Mouse (Mus musculus) embryonic facial prominence, embryonic 13.5 days (tissue): ENCODE data around the gene Fbxl12. TPM values are rescaled to one million over a fixed set of nuclear protein-coding genes. Genes with fewer than 3 reads are reported as not detected.
A peak's percentile ranks its signal among the peaks of the same experiment; 100 is the strongest.
"Not testable (repeated sequence)": the region's sequence is repeated elsewhere in the genome, so short reads cannot be mapped to it uniquely, and the experiment has no call there.

Experiments used
- ATAC-seq: fragments of 200-750 bp; cut with Nextera tagmentation; 2 replicates; pipeline ENCODE4 v1.8.0; 2017; ENCODE audit warnings: low read depth; ENCODE audit not compliant: insufficient number of reproducible peaks, insufficient read depth, low FRiP score, low TSS enrichment
- H3K27ac ChIP-seq: fragments of 300-500 bp; sonication (generic); 2 replicates; pipeline ENCODE4 v1.5.1; 2015; ENCODE audit warnings: moderate library complexity, mild to moderate bottlenecking, inconsistent platforms
- H3K27me3 ChIP-seq: fragments of 300-500 bp; sonication (generic); 2 replicates; pipeline ENCODE4 v1.6.1; 2015; ENCODE audit warnings: mild to moderate bottlenecking, inconsistent platforms
- H3K36me3 ChIP-seq: fragments of 300-500 bp; sonication (generic); 2 replicates; pipeline ENCODE4 v1.6.1; 2015; ENCODE audit warnings: mild to moderate bottlenecking, inconsistent platforms
- H3K4me1 ChIP-seq: fragments of 300-500 bp; sonication (generic); 2 replicates; pipeline ENCODE4 v1.6.1; 2015; ENCODE audit warnings: inconsistent platforms
- H3K4me2 ChIP-seq: fragments of 300-500 bp; sonication (generic); 2 replicates; pipeline ENCODE4 v1.6.1; 2015; ENCODE audit warnings: moderate library complexity, mild to moderate bottlenecking, inconsistent platforms
- H3K4me3 ChIP-seq: fragments of 300-500 bp; sonication (generic); 2 replicates; pipeline ENCODE4 v1.5.1; 2015; ENCODE audit warnings: mild to moderate bottlenecking, inconsistent platforms
- H3K9ac ChIP-seq: fragments of 300-500 bp; sonication (generic); 2 replicates; pipeline ENCODE4 v1.6.1; 2015; ENCODE audit warnings: mild to moderate bottlenecking, inconsistent platforms
- H3K9me3 ChIP-seq: fragments of 300-500 bp; sonication (generic); 2 replicates; pipeline ENCODE4 v1.6.1; 2016; ENCODE audit warnings: inconsistent platforms
- WGBS: fragments of 180-500 bp; shearing (Covaris S2); methylation state at CpG from one replicate; pipeline ENCODE4 v1.1.7; 2015; ENCODE audit warnings: mixed read lengths; 5-methylcytosine and 5-hydroxymethylcytosine counted together
- polyA plus RNA-seq: library from polyadenylated mRNA; unstranded; fragments of >200 nt; fragmentation: Nextera tagmentation; extraction: Ambion mirVana; gene quantifications from 2 replicates; pipeline ENCODE4 v1.2.1, GENCODE M21; 2015

The Fbxl12 gene
- polyA plus RNA-seq, 1 experiment from 2014 or later: 17.7 TPM

DNA sequence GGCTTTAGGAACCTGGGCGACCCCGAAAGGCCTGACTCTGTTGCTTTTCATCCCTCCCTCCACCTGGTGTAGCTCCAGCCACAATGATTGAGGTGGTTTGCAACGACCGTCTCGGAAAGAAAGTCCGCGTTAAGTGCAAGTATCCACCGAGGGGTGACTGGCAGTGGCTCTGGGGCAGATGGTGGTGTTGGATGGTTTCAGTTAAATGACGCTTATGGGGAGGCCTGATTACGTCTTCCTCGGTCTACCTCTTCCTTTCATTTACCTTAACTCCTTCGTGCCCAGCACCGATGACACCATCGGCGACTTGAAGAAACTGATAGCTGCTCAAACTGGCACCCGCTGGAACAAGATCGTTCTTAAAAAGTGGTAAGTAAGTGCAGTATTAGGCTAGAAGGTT is 554 bp upstream of the Fbxl12 start:
- Histone ChIP-seq H3K9me3 (no peaks in the 10 kb centered on the region), H3K4me3 (peak overlapping the region; percentile 70), H3K4me2 (peak overlapping the region; percentile 96), H3K9ac (peak overlapping the region; percentile 91), H3K36me3 (peaks cover 33% of the 10 kb centered on the region), H3K4me1 (peaks cover 28% of the 10 kb centered on the region), H3K27ac (peak overlapping the region; percentile 85), H3K27me3 (no peaks in the 10 kb centered on the region)
- no peak for ATAC-seq
- 4% methylated on average over 17 of the region's 17 CpGs for WGBS

DNA sequence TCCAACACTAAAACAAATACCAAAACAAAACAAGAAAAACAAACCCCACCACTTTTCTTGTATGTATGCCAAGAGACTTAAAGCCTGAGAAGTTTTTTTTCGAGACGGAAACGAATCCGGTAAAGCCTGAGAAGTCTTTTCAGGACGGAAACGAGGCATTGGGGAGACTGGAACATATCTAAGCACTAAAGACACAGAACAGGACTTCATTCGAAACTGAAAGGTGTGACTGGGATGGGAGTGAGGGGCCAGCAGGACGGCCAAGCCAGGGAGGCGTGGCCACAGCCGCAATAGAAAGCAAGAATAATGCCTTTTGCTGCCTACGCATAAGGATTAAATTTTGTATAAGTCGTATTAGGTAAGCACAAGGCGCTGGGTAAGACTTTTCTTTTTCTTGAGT is 786 bp downstream of the Fbxl12 start:
- peaks cover 28% of the 10 kb centered on the region for H3K4me1 ChIP-seq
- H3K4me3 ChIP-seq: peak overlapping the region; percentile 70
- H3K36me3 ChIP-seq: peaks cover 36% of the 10 kb centered on the region
- H3K27ac ChIP-seq: peak overlapping the region; percentile 95
- peak overlapping the region; percentile 91 for H3K9ac ChIP-seq
- WGBS: 8% methylated on average over 13 of the region's 13 CpGs
- peak overlapping the region; percentile 96 for H3K4me2 ChIP-seq
- H3K27me3 ChIP-seq: no peaks in the 10 kb centered on the region
- ATAC-seq: no peak
- H3K9me3 ChIP-seq: no peaks in the 10 kb centered on the region

DNA sequence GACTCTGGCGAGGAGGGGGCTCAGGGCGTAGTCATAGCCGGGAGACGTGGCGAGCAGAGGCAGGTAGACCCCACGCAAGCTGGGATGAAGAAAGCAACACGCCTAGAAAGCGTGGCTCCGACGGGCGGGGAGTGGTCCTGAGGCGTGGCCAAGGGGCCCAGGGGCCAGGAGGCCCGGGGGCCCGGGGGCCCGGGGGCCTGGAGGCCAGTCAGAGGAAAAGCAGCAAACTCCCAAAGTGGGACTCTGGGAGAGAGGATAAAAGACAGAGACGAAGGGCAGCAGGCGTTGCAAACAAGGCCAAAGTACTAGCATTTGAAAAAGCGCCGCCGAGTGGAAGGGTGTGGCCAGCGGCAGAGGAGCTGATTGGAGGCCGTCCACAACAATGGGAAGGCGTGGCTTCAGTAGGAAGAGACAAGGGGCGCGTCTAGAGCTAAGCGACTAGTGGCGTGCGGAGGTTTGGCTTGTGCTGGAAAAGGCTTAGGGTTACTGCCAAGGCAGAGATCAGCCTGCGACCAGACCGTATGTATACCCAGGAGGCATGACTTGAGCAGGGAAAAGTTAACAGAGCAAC is 1.6 kb downstream of the Fbxl12 start:
- under 1% methylated on average over 30 of the region's 30 CpGs for WGBS

DNA sequence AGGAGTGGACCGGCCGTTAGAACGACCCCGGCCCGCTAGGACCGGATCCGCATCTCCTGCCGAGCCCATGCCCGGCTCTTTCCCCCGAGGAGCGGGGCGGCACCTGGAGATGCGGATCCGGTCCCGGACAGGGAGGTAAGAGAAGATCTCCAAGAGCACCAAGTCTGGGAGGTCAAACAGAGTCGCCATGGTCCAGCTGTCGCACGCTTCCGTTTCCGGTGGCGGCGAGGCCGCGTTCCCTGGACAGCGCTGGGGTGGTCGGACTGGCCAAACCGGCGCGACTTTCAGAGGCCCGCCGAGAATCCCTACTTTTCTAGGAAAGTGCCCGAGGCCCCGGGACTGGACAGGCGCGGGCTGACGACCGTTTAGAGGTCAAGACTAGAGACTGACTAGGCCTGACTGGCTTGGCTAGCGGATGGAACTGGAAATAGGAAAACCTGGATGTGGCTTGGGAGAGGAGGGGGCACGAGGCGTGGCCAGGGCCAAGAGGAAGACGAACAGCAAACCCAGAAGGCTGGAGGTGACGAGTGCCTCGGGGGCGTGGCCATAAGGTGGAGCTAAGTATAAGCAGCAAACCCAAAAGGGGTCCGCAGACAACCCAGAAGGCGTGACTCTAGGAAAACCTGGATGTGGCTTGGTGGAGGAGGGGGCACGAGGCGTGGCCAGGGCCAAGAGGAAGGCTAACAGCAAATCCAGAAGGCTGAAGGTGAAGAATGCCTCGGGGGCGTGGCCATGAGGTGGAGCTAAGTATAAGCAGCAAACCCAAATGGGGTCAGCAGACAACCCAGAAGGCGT is 2.3 kb downstream of the Fbxl12 start, which contains the start of gene Ubl5:
TSS of gene Ubl5 (plus strand) at position 778 of the 795 bp plus-strand sequence.
- peak; percentile 94 for ATAC-seq
- Histone ChIP-seq H3K9ac (peak within 1 kb of the TSS; percentile 91), H3K4me1 (peaks cover 28% of the 10 kb centered on the region), H3K27me3 (no peaks in the 10 kb centered on the region), H3K36me3 (peaks cover 35% of the 10 kb centered on the region), H3K27ac (peak within 1 kb of the TSS; percentile 95), H3K4me3 (peak within 1 kb of the TSS; percentile 70), H3K4me2 (peak within 1 kb of the TSS; percentile 96), H3K9me3 (no peaks in the 10 kb centered on the region)
- WGBS: under 1% methylated on average over 51 of the region's 51 CpGs

More for the DNA sequence above, 1.6 kb downstream of the Fbxl12 start:
- Histone ChIP-seq H3K36me3 (peaks cover 36% of the 10 kb centered on the region), H3K9ac (peak overlapping the region; percentile 91), H3K4me3 (peak overlapping the region; percentile 70), H3K4me1 (peaks cover 28% of the 10 kb centered on the region), H3K27me3 (no peaks in the 10 kb centered on the region), H3K4me2 (peak overlapping the region; percentile 96), H3K9me3 (no peaks in the 10 kb centered on the region), H3K27ac (peak overlapping the region; percentile 95)
- ATAC-seq: peak; percentile 82

DNA sequence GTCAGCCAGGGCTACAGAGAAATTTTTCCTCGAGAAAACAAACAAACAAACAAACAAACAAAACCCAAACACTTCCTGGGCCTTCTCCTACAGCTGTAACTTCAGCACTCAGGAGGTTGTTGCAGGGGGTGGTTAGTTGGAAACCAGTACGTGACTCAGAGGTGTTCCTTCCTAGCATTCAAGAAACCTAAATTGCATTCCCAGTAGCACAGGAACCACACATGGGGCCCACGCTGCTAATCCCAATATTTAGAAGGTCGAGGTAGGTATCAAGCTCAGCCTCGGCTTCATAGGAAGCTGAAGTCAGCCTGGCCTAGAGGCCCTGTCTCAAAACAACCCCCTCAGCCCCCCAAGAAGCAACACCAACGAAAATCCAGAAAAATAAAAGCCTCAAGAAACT is 3.1 kb downstream of the Fbxl12 start:
- H3K36me3 ChIP-seq: peaks cover 34% of the 10 kb centered on the region
- H3K9ac ChIP-seq: peak overlapping the region; percentile 91
- H3K4me3 ChIP-seq: peak overlapping the region; percentile 70
- no peaks in the 10 kb centered on the region for H3K9me3 ChIP-seq
- no peak overlapping the region for H3K27ac ChIP-seq
- peak overlapping the region; percentile 96 for H3K4me2 ChIP-seq
- ATAC-seq: no peak
- H3K4me1 ChIP-seq: peaks cover 28% of the 10 kb centered on the region
- H3K27me3 ChIP-seq: no peaks in the 10 kb centered on the region
- 19% methylated on average over 6 of the region's 6 CpGs for WGBS

DNA sequence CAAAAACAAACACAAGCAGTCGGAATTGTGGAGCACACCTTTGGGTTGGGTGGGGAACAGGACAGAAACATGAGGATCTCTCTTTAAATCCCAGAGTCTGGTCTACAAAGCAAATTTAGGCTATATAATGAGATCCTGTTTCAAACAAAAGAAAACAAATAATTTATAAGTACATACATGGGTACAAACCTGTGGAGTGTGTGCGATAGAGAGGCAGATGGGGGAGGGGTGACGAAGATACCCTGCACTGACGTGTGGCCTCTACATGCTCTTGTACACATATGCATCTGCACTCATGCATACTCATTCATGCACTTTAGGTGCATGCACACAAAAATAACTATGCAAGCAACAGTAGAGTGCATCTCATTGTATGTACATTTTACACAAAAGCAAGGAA is 5.1 kb downstream of the Fbxl12 start:
- no peak overlapping the region for H3K4me3 ChIP-seq
- H3K4me2 ChIP-seq: no peak overlapping the region
- no peak for ATAC-seq
- 94% methylated on average over 4 of the region's 4 CpGs for WGBS
- H3K27ac ChIP-seq: no peak overlapping the region
- H3K36me3 ChIP-seq: peaks cover 29% of the 10 kb centered on the region
- no peaks in the 10 kb centered on the region for H3K9me3 ChIP-seq
- H3K4me1 ChIP-seq: peaks cover 18% of the 10 kb centered on the region
- no peak overlapping the region for H3K9ac ChIP-seq
- H3K27me3 ChIP-seq: no peaks in the 10 kb centered on the region

DNA sequence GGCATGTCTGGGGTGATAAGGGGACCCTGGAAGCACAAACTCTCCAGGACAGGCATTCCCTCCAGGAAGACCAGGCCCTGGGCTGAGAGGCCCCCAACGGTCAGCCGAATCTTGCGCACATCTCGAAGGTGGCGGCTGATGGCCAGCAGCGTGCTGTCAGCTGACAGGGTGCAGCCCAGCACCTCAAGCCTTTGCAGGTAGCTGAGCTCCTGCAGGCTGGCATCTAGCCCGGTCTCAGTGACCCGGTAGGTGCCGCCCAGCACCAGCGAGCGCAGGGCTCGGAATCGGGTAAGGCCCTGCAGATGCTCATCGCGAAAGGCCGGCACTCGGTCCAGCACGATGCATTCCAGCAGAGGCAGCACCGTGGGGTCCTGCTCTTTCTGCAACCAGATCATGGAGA is 6.0 kb downstream of the Fbxl12 start:
- Histone ChIP-seq H3K4me3 (no peak overlapping the region), H3K9me3 (no peaks in the 10 kb centered on the region), H3K4me2 (no peak overlapping the region), H3K27me3 (no peaks in the 10 kb centered on the region), H3K9ac (no peak overlapping the region), H3K36me3 (peaks cover 29% of the 10 kb centered on the region), H3K27ac (no peak overlapping the region), H3K4me1 (peaks cover 14% of the 10 kb centered on the region)
- no peak for ATAC-seq
- 95% methylated on average over 19 of the region's 19 CpGs for WGBS

DNA sequence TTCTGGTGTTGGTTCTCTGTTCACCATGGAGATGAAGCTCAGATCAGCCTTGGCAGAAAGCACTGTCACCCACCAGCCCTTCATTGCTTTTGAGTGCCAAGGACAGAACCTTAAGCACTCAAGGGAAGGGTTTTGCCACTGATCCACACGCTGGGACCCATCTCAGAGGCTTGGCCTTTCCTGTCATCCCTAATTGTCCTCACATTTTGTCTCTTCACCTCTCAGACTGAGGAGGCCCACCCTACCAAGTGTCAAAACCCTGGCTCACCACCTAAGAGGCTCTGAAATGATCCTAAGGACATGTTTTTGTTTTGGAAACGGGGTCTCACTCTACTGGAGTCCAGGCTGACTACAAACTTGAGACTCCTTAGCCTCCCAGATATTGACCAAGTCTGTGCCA is 7.8 kb downstream of the Fbxl12 start:
- WGBS: 87% methylated on average over 2 of the region's 2 CpGs
- H3K27ac ChIP-seq: no peak overlapping the region
- H3K4me2 ChIP-seq: no peak overlapping the region
- peaks cover 29% of the 10 kb centered on the region for H3K36me3 ChIP-seq
- no peaks in the 10 kb centered on the region for H3K9me3 ChIP-seq
- H3K27me3 ChIP-seq: no peaks in the 10 kb centered on the region
- H3K4me1 ChIP-seq: peaks cover 12% of the 10 kb centered on the region
- ATAC-seq: no peak
- H3K4me3 ChIP-seq: no peak overlapping the region
- H3K9ac ChIP-seq: no peak overlapping the region

DNA sequence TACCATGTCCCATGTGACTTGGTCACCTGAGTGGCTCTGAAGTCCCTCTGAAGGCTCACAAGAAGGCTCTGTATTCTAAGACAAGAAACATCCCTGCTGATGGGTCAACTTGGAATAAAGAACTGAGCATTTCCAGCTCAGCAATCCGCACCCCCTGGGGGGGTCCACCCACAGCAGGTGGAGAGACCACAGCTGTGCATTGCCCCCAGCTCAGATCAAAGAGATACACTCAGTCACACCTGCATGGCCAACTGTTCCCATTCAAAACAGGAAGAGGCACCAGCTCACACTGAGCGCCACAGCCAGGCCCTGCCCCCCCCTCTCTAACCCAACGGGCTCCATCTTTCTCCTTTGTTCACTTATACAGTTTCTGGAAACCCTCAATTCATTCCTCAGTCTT is 8.3 kb downstream of the Fbxl12 start:
- H3K4me2 ChIP-seq: no peak overlapping the region
- H3K27me3 ChIP-seq: no peaks in the 10 kb centered on the region
- H3K9ac ChIP-seq: no peak overlapping the region
- peaks cover 29% of the 10 kb centered on the region for H3K36me3 ChIP-seq
- peaks cover 7% of the 10 kb centered on the region for H3K4me1 ChIP-seq
- ATAC-seq: no peak
- WGBS: 80% methylated on average over 3 of the region's 3 CpGs
- no peak overlapping the region for H3K27ac ChIP-seq
- H3K4me3 ChIP-seq: no peak overlapping the region
- no peaks in the 10 kb centered on the region for H3K9me3 ChIP-seq

DNA sequence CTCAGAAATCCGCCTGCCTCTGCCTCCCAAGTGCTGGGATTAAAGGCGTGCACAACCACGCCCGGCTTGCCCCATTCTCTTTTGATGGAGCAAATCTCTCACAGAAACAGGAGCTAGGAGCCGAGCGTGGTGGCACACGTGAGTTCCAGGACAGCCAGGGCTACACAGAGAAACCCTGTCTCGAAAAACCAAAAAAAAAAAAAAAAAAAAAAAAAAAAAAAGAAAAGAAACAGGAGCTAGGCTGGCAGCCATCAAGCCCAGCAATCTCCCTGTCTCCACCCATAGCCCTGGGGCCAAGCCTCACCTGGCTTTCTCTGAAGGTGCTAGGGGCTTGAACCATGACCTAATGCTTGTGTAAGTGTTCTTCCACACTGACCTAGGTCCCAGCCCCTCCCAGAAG is 8.9 kb downstream of the Fbxl12 start:
- not testable (repeated sequence) for H3K4me1 ChIP-seq, H3K9ac ChIP-seq, H3K9me3 ChIP-seq, H3K27ac ChIP-seq, ATAC-seq, H3K4me3 ChIP-seq, H3K4me2 ChIP-seq, H3K27me3 ChIP-seq
- WGBS: 86% methylated on average over 8 of the region's 8 CpGs
- peaks cover 29% of the 10 kb centered on the region for H3K36me3 ChIP-seq

DNA sequence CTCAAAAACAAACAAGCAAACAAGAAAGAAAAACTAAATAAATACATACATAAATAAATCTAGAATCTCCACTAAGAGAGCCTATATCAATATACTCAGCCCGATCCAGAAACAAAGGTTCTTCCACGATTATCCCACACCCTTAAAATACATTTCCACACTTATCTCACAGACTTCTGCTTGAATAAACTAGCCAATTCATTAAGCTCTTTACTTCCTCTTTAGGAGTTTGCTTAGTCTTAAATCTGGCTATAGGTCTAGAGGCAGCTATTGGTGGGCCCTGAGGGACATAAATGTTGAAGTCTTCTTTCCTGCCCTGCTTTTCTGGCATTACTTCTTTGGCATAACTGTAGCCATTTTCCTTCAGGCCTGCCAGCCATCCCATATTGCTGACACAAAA is 13.2 kb downstream of the Fbxl12 start:
- WGBS: 94% methylated on average over 2 of the region's 2 CpGs
- H3K4me2 ChIP-seq: no peak overlapping the region
- no peak overlapping the region for H3K4me3 ChIP-seq
- ATAC-seq: no peak
- H3K36me3 ChIP-seq: peaks cover 3% of the 10 kb centered on the region; the same call in 1 of the 2 replicates
- no peak overlapping the region for H3K9ac ChIP-seq
- H3K9me3 ChIP-seq: no peaks in the 10 kb centered on the region
- no peak overlapping the region for H3K27ac ChIP-seq
- H3K4me1 ChIP-seq: no peaks in the 10 kb centered on the region
- no peaks in the 10 kb centered on the region for H3K27me3 ChIP-seq

DNA sequence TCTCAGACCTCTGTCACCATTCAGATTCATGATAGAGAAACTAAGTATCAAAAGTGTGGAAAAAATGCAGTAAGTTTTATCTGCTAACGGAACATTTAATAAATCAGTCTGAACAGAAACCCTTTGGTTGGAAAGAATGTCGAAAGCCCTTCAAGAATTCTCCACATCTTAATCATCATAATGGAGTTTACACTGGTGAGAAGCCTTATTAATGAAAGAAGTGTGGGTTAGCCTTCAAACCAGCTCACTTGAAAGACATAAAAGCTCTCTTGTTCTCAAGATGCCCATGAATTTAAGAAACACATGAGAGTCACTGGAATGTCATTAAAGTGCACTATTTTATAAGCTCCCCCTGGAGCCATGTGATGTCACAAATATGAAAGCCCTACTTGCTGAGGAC is 27.9 kb downstream of the Fbxl12 start:
- H3K4me1 ChIP-seq: no peaks in the 10 kb centered on the region
- H3K27ac ChIP-seq: no peak overlapping the region
- no peak overlapping the region for H3K9ac ChIP-seq
- H3K27me3 ChIP-seq: no peaks in the 10 kb centered on the region
- ATAC-seq: no peak
- no peak overlapping the region for H3K4me2 ChIP-seq
- H3K9me3 ChIP-seq: no peaks in the 10 kb centered on the region
- H3K4me3 ChIP-seq: no peak overlapping the region
- peaks cover 7% of the 10 kb centered on the region; the same call in 1 of the 2 replicates for H3K36me3 ChIP-seq
- 87% methylated on average over 2 of the region's 2 CpGs for WGBS
